Mouse (Mus musculus) liver, postnatal 0 days (tissue): ENCODE measurements at regions not wholly inside any gene's neighbourhood (a gene's known extent, or its start where the extent isn't known, plus 50 kb on each side); places are given as distances from the start of the nearest gene placed in this dataset.

Experiments used
- ATAC-seq: fragments of 200-750 bp; cut with Nextera tagmentation; 2 replicates; pipeline ENCODE4 v1.8.0; 2017; ENCODE audit warnings: mild to moderate bottlenecking, moderate library complexity
- DNase-seq: peaks from one replicate; pipeline ENCODE4 v3.0.0-alpha.2; 2016
- H3K27ac ChIP-seq: fragments of 300-500 bp; sonication (generic); 2 replicates; pipeline ENCODE4 v1.5.1; 2014; ENCODE audit warnings: antibody characterized with exemption, moderate library complexity, mild to moderate bottlenecking, low read depth
- H3K27me3 ChIP-seq: fragments of 300-500 bp; sonication (generic); 2 replicates; pipeline ENCODE4 v1.6.1; 2014; ENCODE audit warnings: low read length, control low read depth, mixed read lengths; ENCODE audit not compliant: insufficient read depth
- H3K36me3 ChIP-seq: fragments of 300-500 bp; sonication (generic); replicated peaks from 2 replicates; pipeline ENCODE4 v1.6.1; 2014; ENCODE audit warnings: mild to moderate bottlenecking, control low read depth, low read length, moderate library complexity, mixed read lengths; ENCODE audit not compliant: insufficient read depth
- H3K4me1 ChIP-seq: fragments of 300-500 bp; sonication (generic); 2 replicates; pipeline ENCODE4 v1.6.1; 2014; ENCODE audit warnings: antibody characterized with exemption, mild to moderate bottlenecking, control low read depth; ENCODE audit not compliant: insufficient read depth
- H3K4me2 ChIP-seq: fragments of 300-500 bp; sonication (generic); 2 replicates; pipeline ENCODE4 v1.6.1; 2014; ENCODE audit warnings: low read depth, mild to moderate bottlenecking, low read length, moderate library complexity, mixed read lengths
- H3K4me3 ChIP-seq: fragments of 300-500 bp; sonication (generic); 2 replicates; pipeline ENCODE4 v1.5.1; 2014; ENCODE audit warnings: low read depth, low read length
- H3K9ac ChIP-seq: fragments of 300-500 bp; sonication (generic); replicated peaks from 2 replicates; pipeline ENCODE4 v1.6.1; 2014; ENCODE audit warnings: mild to moderate bottlenecking, moderate library complexity
- H3K9me3 ChIP-seq: fragments of 300-500 bp; sonication (generic); 2 replicates; pipeline ENCODE4 v1.6.1; 2016; ENCODE audit warnings: mild to moderate bottlenecking, control low read depth, low read length, mixed read lengths
- CTCF ChIP-seq: sonication (generic); IDR thresholded peaks from 2 replicates; pipeline ENCODE4 v1.5.1; 2016; ENCODE audit warnings: antibody characterized with exemption, low read depth
- EP300 ChIP-seq: IDR thresholded peaks from 2 replicates; pipeline ENCODE4 v1.6.1; 2016; ENCODE audit warnings: antibody characterized with exemption, low read depth, mild to moderate bottlenecking
- WGBS: fragments of 180-500 bp; shearing (Covaris S2); extraction: QIAGEN DNeasy Blood & Tissue Kit; methylation state at CpG from one replicate; pipeline ENCODE4 v1.1.7; 2014; ENCODE audit not compliant: insufficient replicate concordance; 5-methylcytosine and 5-hydroxymethylcytosine counted together

GRCm38 (mm10) chr9:61851331-61851730, 63.0 kb downstream of the Rplp1 start:
- no peaks in the 10 kb centered on the region for H3K9me3 ChIP-seq
- no peaks in the 10 kb centered on the region for H3K4me1 ChIP-seq
- WGBS = 82% methylated on average over 3 of the region's 3 CpGs
- no peaks in the 10 kb centered on the region for H3K27me3 ChIP-seq
- no peaks in the 10 kb centered on the region for H3K36me3 ChIP-seq
- H3K9ac ChIP-seq = no peak overlapping the region
- H3K27ac ChIP-seq = no peak overlapping the region
- no peak overlapping the region for H3K4me3 ChIP-seq
- TF ChIP-seq CTCF = no peak
- no peak for TF ChIP-seq EP300
- no peak for ATAC-seq
- no peak overlapping the region for H3K4me2 ChIP-seq
- DNase-seq = no peak

GRCm38 (mm10) chr9:61848401-61848800, 65.9 kb downstream of the Rplp1 start:
- Histone ChIP-seq H3K9ac (no peak overlapping the region), H3K4me3 (no peak overlapping the region), H3K4me1 (peaks cover 3% of the 10 kb centered on the region; the same call in 1 of the 2 replicates), H3K36me3 (no peaks in the 10 kb centered on the region), H3K4me2 (no peak overlapping the region), H3K27me3 (no peaks in the 10 kb centered on the region), H3K9me3 (no peaks in the 10 kb centered on the region), H3K27ac (no peak overlapping the region)
- 67% methylated on average over 2 of the region's 2 CpGs for WGBS
- ATAC-seq (no peak), DNase-seq (no peak)
- no peak for TF ChIP-seq EP300
- no peak for TF ChIP-seq CTCF

- no peak overlapping the region for H3K9ac ChIP-seq
These were observed 66.8 kb downstream of the Rplp1 start for GRCm38 (mm10) chr9:61847496-61847895.

GRCm38 (mm10) chr9:61844645-61845044, 69.7 kb downstream of the Rplp1 start:
- peaks cover 7% of the 10 kb centered on the region; the same call in 1 of the 2 replicates for H3K4me1 ChIP-seq
- no peak overlapping the region for H3K4me3 ChIP-seq
- no peaks in the 10 kb centered on the region for H3K9me3 ChIP-seq
- H3K27me3 ChIP-seq = no peaks in the 10 kb centered on the region
- no peak overlapping the region for H3K27ac ChIP-seq
- H3K9ac ChIP-seq = no peak overlapping the region
- TF ChIP-seq CTCF = no peak
- TF ChIP-seq EP300 = no peak
- H3K4me2 ChIP-seq = no peak overlapping the region
- 53% methylated on average over 5 of the region's 5 CpGs for WGBS
- no peaks in the 10 kb centered on the region for H3K36me3 ChIP-seq
- ATAC-seq (no peak), DNase-seq (no peak)

More at GRCm38 (mm10) chr9:61847496-61847895, 66.8 kb downstream of the Rplp1 start:
- TF ChIP-seq EP300 (no peak), CTCF (no peak)
- no peaks in the 10 kb centered on the region for H3K36me3 ChIP-seq
- H3K4me1 ChIP-seq = peaks cover 7% of the 10 kb centered on the region; the same call in 1 of the 2 replicates
- no peak overlapping the region for H3K27ac ChIP-seq
- no peak overlapping the region for H3K4me3 ChIP-seq
- ATAC-seq = no peak
- DNase-seq = no peak
- no peak overlapping the region for H3K4me2 ChIP-seq
- H3K27me3 ChIP-seq = no peaks in the 10 kb centered on the region
- H3K9me3 ChIP-seq = no peaks in the 10 kb centered on the region

GRCm38 (mm10) chr9:61844141-61844540, 70.2 kb downstream of the Rplp1 start:
- no peak overlapping the region for H3K27ac ChIP-seq
- no peaks in the 10 kb centered on the region for H3K27me3 ChIP-seq
- H3K4me1 ChIP-seq = peaks cover 7% of the 10 kb centered on the region; the same call in 1 of the 2 replicates
- no peaks in the 10 kb centered on the region for H3K36me3 ChIP-seq
- DNase-seq (no peak), ATAC-seq (no peak)
- TF ChIP-seq EP300 = no peak
- no peak for TF ChIP-seq CTCF
- H3K4me3 ChIP-seq = no peak overlapping the region
- H3K4me2 ChIP-seq = no peak overlapping the region
- H3K9ac ChIP-seq = no peak overlapping the region
- no peaks in the 10 kb centered on the region for H3K9me3 ChIP-seq
- 64% methylated on average over 8 of the region's 8 CpGs for WGBS

GRCm38 (mm10) chr9:61843513-61843912, 70.8 kb downstream of the Rplp1 start:
- no peak overlapping the region for H3K4me2 ChIP-seq
- H3K9ac ChIP-seq = no peak overlapping the region
- TF ChIP-seq CTCF (no peak), EP300 (no peak)
- H3K9me3 ChIP-seq = no peaks in the 10 kb centered on the region
- no peak overlapping the region for H3K4me3 ChIP-seq
- WGBS = 58% methylated on average over 8 of the region's 8 CpGs
- peaks cover 7% of the 10 kb centered on the region; the same call in 1 of the 2 replicates for H3K4me1 ChIP-seq
- no peaks in the 10 kb centered on the region for H3K27me3 ChIP-seq
- H3K36me3 ChIP-seq = no peaks in the 10 kb centered on the region
- H3K27ac ChIP-seq = no peak overlapping the region
- ATAC-seq (peak; percentile 98), DNase-seq (peak; percentile 52)

GRCm38 (mm10) chr9:61842384-61842783, 72.0 kb downstream of the Rplp1 start:
- ATAC-seq (no peak), DNase-seq (no peak)
- no peak overlapping the region for H3K9ac ChIP-seq
- no peaks in the 10 kb centered on the region for H3K27me3 ChIP-seq
- no peak overlapping the region for H3K4me2 ChIP-seq
- H3K36me3 ChIP-seq = no peaks in the 10 kb centered on the region
- H3K9me3 ChIP-seq = no peaks in the 10 kb centered on the region
- H3K4me1 ChIP-seq = peaks cover 7% of the 10 kb centered on the region; the same call in 1 of the 2 replicates
- H3K4me3 ChIP-seq = no peak overlapping the region
- no peak for TF ChIP-seq CTCF
- no peak for TF ChIP-seq EP300
- no peak overlapping the region for H3K27ac ChIP-seq
